Mouse (Mus musculus): ENCODE results near the gene Mdga1.

Gene Mdga1

GRCm38 (mm10) chr17:29983190-29983589 is 13.3 kb upstream of the Mdga1 start:
- in situ Hi-C loops (cut with MboI, MseI), result no loop called here

GRCm38 (mm10) chr17:29981568-29981967 is 11.7 kb upstream of the Mdga1 start:
- in situ Hi-C loops (cut with MboI, MseI), result no loop called here

GRCm38 (mm10) chr17:29979841-29980240 is 10.0 kb upstream of the Mdga1 start:
- in situ Hi-C loops (cut with MboI, MseI), result no loop called here

DNA sequence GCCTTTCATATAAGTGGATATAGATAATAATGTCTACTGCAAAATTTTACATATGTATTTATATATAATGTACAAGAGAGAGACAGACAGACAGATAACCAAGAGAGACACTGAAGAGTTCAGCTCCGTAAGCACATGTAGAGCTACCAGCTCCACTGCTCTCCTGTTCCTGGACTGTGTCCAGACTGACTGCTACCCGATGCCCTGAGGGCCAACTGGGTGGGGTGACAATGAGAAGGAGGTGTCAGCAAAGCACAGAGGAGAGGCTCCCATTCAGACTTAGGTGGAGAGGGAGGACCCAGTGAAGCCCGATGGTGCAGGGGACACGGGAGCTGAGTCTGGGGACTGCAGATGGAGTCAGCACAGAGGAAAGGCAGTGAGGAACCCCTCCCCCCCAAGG is 9.1 kb upstream of the Mdga1 start:
- in situ Hi-C loops (cut with MboI, MseI), result no loop called here

DNA sequence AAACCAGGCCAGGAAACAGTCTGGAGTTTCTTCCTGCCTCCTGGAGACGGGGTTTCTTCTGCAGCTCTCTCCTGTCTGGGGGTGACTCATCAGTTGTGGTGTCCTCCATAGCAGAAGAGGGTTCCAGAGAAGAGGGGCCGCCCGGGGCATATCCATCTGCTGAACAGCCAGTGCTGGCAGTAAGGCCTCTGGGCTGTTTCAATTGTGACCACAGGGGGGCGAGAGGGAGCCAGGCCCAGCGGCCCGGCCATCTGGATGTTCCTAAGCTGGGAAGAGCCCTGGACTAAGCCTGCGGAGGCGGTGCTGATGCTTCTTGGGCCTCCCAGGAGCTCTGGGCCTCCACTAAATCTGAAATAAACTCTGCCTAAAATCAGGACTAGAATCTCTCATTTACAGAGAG is 5.8 kb upstream of the Mdga1 start:
- in situ Hi-C loops (cut with MboI, MseI), result no loop called here

DNA sequence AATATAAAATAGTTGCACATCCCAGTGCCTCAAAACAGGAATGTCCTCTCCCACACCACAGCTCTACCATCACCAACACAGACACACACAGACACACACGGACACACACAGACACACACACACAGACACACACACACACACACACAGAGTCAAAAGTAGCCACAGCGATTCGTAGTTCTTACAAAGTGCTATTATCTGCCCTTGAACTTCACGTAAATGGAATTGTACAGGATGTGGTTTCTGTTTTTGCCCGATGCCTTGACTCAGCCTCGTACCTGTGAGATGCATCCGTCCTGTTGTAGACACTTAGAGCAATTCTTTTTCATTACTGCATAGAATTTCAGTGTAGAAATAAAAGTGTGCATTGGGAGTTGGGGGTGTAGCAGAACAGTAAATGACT is 3.3 kb upstream of the Mdga1 start:
- in situ Hi-C loops (cut with MboI, MseI), result no loop called here

DNA sequence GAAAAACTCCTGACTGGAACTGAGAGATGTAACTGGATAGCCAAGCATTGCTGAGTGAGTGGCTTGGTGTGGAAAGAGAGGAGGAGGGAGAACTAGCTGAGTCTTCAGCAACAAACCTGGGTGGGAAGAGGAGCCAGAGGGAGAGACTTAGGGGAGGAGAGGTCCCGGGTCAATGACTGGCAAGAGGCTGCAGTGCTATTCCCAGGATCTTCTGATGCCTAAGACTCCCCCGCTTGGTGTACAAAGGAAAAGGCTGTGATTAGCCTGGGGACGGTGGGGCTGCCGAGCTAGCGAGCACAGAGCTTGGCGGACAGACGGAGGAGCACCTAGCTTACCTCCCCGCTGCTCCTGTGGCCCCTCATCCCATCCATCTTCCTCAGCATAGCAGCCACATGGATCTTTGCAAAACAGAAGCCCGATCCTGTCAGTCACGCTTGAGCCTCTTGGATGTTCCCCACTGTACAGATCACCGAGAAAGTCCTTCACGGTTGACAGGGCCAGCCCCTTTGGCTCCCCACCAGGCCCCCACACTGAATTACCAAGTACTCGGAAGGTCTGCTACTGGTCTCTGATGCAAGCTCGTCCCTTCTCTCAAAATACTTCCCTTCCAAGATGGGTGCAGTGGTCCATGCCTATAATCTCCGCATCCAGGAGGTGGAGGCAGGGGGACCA is 2.0 kb upstream of the Mdga1 start:
- in situ Hi-C loops (cut with MboI, MseI), result no loop called here

GRCm38 (mm10) chr17:29965506-29965905 is 4.4 kb downstream of the Mdga1 start:
- in situ Hi-C loops (cut with MboI, MseI), result loop anchor here (10.0 kb wide), 1 partner anchor 541 kb away; no protein-coding TSS in a partner anchor

GRCm38 (mm10) chr17:29963730-29964259 is 6.1 kb downstream of the Mdga1 start:
- in situ Hi-C loops (cut with MboI, MseI), result loop anchor here (10.0 kb wide), 1 partner anchor 539 kb away; no protein-coding TSS in a partner anchor

DNA sequence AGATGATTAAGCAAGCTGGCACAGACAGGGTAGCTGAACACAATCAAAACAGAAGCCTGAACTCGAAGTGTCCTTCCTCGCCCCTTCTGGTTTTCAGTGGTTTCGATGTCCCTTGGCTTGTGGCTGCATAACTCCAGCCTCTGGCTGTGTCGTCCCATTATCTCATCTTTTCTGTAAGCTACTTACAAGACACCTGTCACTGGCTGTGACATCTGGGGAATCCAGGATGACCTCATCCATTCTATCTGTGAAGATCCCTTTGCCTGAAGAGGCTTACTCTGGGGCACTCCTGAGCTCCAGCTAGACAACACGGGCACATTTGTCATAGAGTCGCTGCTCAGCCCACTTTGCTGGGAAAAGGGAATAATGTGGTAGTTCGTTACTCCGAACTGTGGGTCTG is 14.0 kb downstream of the Mdga1 start:
- in situ Hi-C loops (cut with MboI, MseI), result no loop called here

- in situ Hi-C loops (cut with MboI, MseI), result no loop called here
These were observed 15.6 kb downstream of the Mdga1 start for GRCm38 (mm10) chr17:29954316-29954715.

GRCm38 (mm10) chr17:29951100-29951499 is 18.8 kb downstream of the Mdga1 start:
- in situ Hi-C loops (cut with MboI, MseI), result no loop called here

DNA sequence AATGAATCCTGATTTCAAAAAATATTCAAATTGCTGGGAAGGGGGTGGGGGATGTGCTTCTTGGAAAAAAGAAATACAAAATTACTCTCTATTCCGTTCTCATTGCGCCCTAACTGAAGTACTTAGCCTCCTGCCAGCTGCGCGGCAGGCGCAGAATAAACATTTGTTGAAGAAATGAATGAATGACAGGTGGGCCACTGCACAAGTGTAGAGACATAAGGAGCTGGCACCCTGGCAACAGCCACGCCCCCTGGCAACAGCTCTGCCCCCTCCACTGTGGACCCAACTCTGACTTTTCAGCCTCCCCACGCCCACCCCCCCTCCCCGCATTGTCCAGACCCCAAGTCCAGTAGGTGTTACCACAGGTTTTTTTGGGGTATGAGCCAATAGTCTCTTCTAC is 19.3 kb downstream of the Mdga1 start:
- in situ Hi-C loops (cut with MboI, MseI), result no loop called here

DNA sequence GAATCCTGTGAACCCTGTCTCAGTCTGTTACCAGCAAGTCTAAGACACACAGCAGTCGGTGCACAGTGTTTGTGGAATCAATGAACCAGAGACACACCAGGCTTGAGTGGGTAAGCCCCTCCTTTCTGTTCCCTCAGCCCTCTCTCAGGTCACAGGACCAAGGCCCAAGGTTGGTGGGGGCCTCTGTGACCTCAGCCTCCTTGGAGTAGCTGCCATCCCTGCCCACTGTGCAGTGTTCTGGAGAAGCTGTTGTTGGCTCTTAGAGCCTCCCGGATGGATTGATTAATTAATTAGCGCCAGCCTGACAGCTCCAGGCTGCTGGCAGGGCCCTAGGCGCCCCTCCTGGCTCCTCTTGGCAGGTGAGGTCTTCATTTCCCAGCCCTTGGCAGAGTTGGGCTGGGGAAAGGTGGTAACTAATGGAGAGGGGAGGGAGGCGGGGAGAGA is 22.6 kb downstream of the Mdga1 start:
- in situ Hi-C loops (cut with MboI, MseI), result no loop called here

DNA sequence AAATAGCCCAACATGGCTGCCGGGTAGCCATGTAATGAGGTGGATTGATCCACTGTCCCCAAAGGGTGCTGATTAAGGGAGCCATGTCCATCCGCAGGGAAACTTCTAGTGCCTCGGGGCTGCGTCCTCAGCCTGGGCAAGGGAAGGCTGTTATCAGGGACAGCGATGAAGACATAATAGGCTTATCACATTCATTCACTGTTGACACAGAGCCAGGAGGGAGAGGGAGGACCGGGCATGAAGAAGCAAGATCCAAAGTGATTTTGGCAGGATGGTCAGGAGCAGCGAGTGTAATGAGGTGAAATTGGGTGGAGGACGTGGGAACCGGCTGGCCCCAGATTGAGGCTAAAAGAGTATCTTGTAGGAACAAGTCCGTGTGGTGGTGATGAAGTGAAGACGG is 25.5 kb downstream of the Mdga1 start:
- in situ Hi-C loops (cut with MboI, MseI), result no loop called here

GRCm38 (mm10) chr17:29939011-29939410 is 30.9 kb downstream of the Mdga1 start:
- in situ Hi-C loops (cut with MboI, MseI), result no loop called here

DNA sequence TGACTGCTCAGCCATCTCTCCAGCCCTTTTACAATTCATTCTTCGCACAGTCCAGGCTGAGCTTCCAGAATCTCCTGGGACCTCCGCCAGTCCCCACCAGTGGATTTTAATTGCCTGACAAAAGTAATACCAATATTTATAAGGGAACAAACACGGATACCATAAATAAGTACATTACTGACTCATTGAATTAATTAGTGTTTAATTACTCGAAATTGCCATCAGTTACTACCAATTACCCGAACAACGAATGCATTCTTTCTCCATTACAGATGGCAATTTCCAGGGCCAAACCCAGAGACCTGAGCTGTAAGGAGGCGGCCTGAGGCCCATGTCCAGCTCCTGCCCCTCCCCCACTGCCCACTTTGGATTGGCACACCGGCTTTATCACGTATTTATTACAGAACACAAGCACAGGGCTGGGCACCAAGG is 32.5 kb downstream of the Mdga1 start:
- in situ Hi-C loops (cut with MboI, MseI), result no loop called here

GRCm38 (mm10) chr17:29934133-29934851 is 35.6 kb downstream of the Mdga1 start:
- in situ Hi-C loops (cut with MboI, MseI), result no loop called here

- in situ Hi-C loops (cut with MboI, MseI), result no loop called here
These were observed 37.1 kb downstream of the Mdga1 start for GRCm38 (mm10) chr17:29932753-29933152.

GRCm38 (mm10) chr17:29931224-29931945 is 38.5 kb downstream of the Mdga1 start:
- in situ Hi-C loops (cut with MboI, MseI), result no loop called here

- in situ Hi-C loops (cut with MboI, MseI), result no loop called here
These were observed 41.1 kb downstream of the Mdga1 start for GRCm38 (mm10) chr17:29928751-29929237.

Measured in T-helper 1 cell (primary cell).